ENCODE assay signal across 11 mouse cellular contexts in genomic region chr10:86513801-86514200, GRCm38 (mm10).
"Had no signal": no experiment of that assay in that cellular context is flagged by ENCODE, and none has a peak within 500 bp of the region (broad histone marks: within the 10 kb centered on the region; RNA-seq: fewer than 3 reads in every experiment).

No protein-coding gene starts in this region.

- H3K4me1 ChIP-seq: limb, embryonic 13.5 days; midbrain, embryonic 12.5 days; neural tube, embryonic 13.5 days had no signal

- H3K4me3 ChIP-seq: left cerebral cortex, adult 2 months; limb, embryonic 13.5 days; midbrain, embryonic 12.5 days; neural tube, embryonic 13.5 days had no signal

- H3K27ac ChIP-seq: left cerebral cortex, adult 2 months; limb, embryonic 13.5 days; liver, embryonic 14.5 days; midbrain, embryonic 12.5 days; neural tube, embryonic 13.5 days had no signal

- DNase-seq: kidney, adult 2 months; kidney, postnatal 25 days; left cerebral cortex, postnatal 4 days; lung, adult 18-20 months; thymus, adult 18-20 months; thymus, postnatal 14 days had no signal
